Mouse (Mus musculus) forebrain, embryonic 16.5 days (tissue): ENCODE data around the gene Zfp819. TPM values are rescaled to one million over a fixed set of nuclear protein-coding genes. Genes with fewer than 3 reads are reported as not detected.
"Not testable (repeated sequence)": the region's sequence is repeated elsewhere in the genome, so short reads cannot be mapped to it uniquely, and the experiment has no call there.

Experiments
- ATAC-seq: fragments of 200-750 bp; cut with Nextera tagmentation; 2 replicates; pipeline ENCODE4 v1.8.0; 2017; ENCODE audit warnings: mild to moderate bottlenecking, moderate library complexity
- H3K27ac ChIP-seq: fragments of 300-500 bp; sonication (generic); 2 replicates; pipeline ENCODE4 v1.5.1; 2014; ENCODE audit warnings: low read length, control low read depth
- H3K27me3 ChIP-seq: fragments of 300-500 bp; sonication (generic); replicated peaks from 2 replicates; pipeline ENCODE4 v1.6.1; 2014; ENCODE audit warnings: low read length; ENCODE audit not compliant: control insufficient read depth, insufficient read depth
- H3K36me3 ChIP-seq: fragments of 300-500 bp; sonication (generic); 2 replicates; pipeline ENCODE4 v1.6.1; 2014; ENCODE audit not compliant: control insufficient read depth, insufficient read depth
- H3K4me1 ChIP-seq: fragments of 300-500 bp; sonication (generic); replicated peaks from 2 replicates; pipeline ENCODE4 v1.6.1; 2014; ENCODE audit warnings: low read length; ENCODE audit not compliant: control insufficient read depth, insufficient read depth
- H3K4me2 ChIP-seq: fragments of 300-500 bp; sonication (generic); 2 replicates; pipeline ENCODE4 v1.6.1; 2014; ENCODE audit warnings: mild to moderate bottlenecking, low read length, control low read depth
- H3K4me3 ChIP-seq: fragments of 300-500 bp; sonication (generic); replicated peaks from 2 replicates; pipeline ENCODE4 v1.5.1; 2014; ENCODE audit warnings: mild to moderate bottlenecking, low read length, control low read depth
- H3K9ac ChIP-seq: fragments of 300-500 bp; sonication (generic); replicated peaks from 2 replicates; pipeline ENCODE4 v1.6.1; 2014; ENCODE audit warnings: low read depth, low read length, control low read depth
- H3K9me3 ChIP-seq: fragments of 300-500 bp; sonication (generic); 2 replicates; pipeline ENCODE4 v1.6.1; 2016; ENCODE audit warnings: low read length; ENCODE audit not compliant: control insufficient read depth
- WGBS: fragments of 180-500 bp; shearing (Covaris S2); extraction: QIAGEN DNeasy Blood & Tissue Kit; methylation state at CpG from one replicate; pipeline ENCODE4 v1.1.7; 2014; 5-methylcytosine and 5-hydroxymethylcytosine counted together
- polyA plus RNA-seq: library from polyadenylated mRNA; unstranded; fragments of >200 nt; fragmentation: Nextera tagmentation; extraction: Ambion mirVana; gene quantifications from 2 replicates; pipeline ENCODE4 v1.2.1, GENCODE M21; 2015

Gene Zfp819
- polyA plus RNA-seq, 1 experiment from 2014 or later = 0.23 TPM

DNA sequence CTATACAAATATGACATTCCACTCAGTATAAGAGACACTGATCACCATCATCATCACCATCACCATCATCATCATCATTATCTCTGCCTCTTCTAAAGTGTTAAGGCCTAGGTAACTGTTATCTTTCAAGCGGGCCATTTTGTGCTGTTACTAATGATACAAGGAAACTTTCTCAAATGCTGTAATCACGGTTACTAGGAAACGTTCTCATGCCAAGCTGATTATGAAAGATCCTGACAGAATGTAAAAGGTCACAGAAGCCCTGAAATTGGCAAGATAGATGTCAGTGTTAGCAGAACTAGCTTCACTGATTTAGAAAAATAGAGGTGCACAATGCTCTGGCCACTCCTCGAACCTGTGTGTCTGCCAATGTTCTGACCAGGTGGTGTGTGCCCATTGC, 60.3 kb downstream of the Zfp819 start:
- ATAC-seq, H3K4me2 ChIP-seq, H3K4me1 ChIP-seq, H3K4me3 ChIP-seq, H3K27me3 ChIP-seq, H3K36me3 ChIP-seq, H3K9ac ChIP-seq, H3K27ac ChIP-seq, H3K9me3 ChIP-seq: not testable (repeated sequence)
- 96% methylated on average over 4 of the region's 4 CpGs for WGBS

Other genes with a start within 250 kb of the Zfp819 start
- gene Siglecg, start 199.0 kb upstream of the Zfp819 start, polyA plus RNA-seq = not detected in 2 replicates
- not detected in 2 replicates for gene Lim2, start 179.5 kb upstream of the Zfp819 start, polyA plus RNA-seq
- gene Nkg7, start 170.1 kb upstream of the Zfp819 start, polyA plus RNA-seq = not detected in 2 replicates
- gene Cldnd2, start 166.4 kb upstream of the Zfp819 start, polyA plus RNA-seq = not detected in 2 replicates
- 123 and 127 TPM in 2 replicates for gene Etfb, start 163.1 kb upstream of the Zfp819 start, polyA plus RNA-seq
- gene Gm45233, start 163.0 kb upstream of the Zfp819 start, polyA plus RNA-seq = 0.42 TPM in 1 of 2 replicates, not detected in the other
- gene Vsig10l, start 144.0 kb upstream of the Zfp819 start, polyA plus RNA-seq = 5.5 and 7.3 TPM in 2 replicates
- gene Iglon5, start 117.1 kb upstream of the Zfp819 start, polyA plus RNA-seq = 4.3 and 4.5 TPM in 2 replicates
- not detected in 2 replicates for gene 4931406B18Rik, start 101.2 kb upstream of the Zfp819 start, polyA plus RNA-seq
- gene Cd33, start 62.7 kb upstream of the Zfp819 start, polyA plus RNA-seq = 0.92 and 1.9 TPM in 2 replicates
- gene Zfp658, start 44.9 kb upstream of the Zfp819 start, polyA plus RNA-seq = 12.5 TPM in 2 replicates
- 18.5 and 20.9 TPM in 2 replicates for gene Zfp719, start 27.6 kb upstream of the Zfp819 start, polyA plus RNA-seq
- gene Ceacam18, start 27.5 kb downstream of the Zfp819 start, polyA plus RNA-seq = not detected in 2 replicates
- gene Siglece, start 53.0 kb downstream of the Zfp819 start, polyA plus RNA-seq = 0.12 and 0.29 TPM in 2 replicates
- 29.3 and 31.9 TPM in 2 replicates for gene Ctu1, start 64.8 kb downstream of the Zfp819 start, polyA plus RNA-seq
- not detected in 2 replicates for gene Klk14, start 83.2 kb downstream of the Zfp819 start, polyA plus RNA-seq
- not detected in 2 replicates for gene Klk13, start 105.4 kb downstream of the Zfp819 start, polyA plus RNA-seq
- not detected in 2 replicates for gene Klk12, start 161.7 kb downstream of the Zfp819 start, polyA plus RNA-seq
- not detected in 2 replicates for gene Klk11, start 167.4 kb downstream of the Zfp819 start, polyA plus RNA-seq
- gene Klk10, start 173.9 kb downstream of the Zfp819 start, polyA plus RNA-seq = 0.35 TPM in 2 replicates
- 0.23 TPM in 1 of 2 replicates, not detected in the other for gene Klk9, start 184.7 kb downstream of the Zfp819 start, polyA plus RNA-seq
- gene Klk8, start 190.4 kb downstream of the Zfp819 start, polyA plus RNA-seq = 5.8 and 6.8 TPM in 2 replicates
- gene Klk7, start 204.1 kb downstream of the Zfp819 start, polyA plus RNA-seq = not detected in 2 replicates
- gene Klk6, start 217.3 kb downstream of the Zfp819 start, polyA plus RNA-seq = not detected in 2 replicates
- gene Klk5, start 234.8 kb downstream of the Zfp819 start, polyA plus RNA-seq = not detected in 2 replicates